Mouse (Mus musculus) embryonic facial prominence, embryonic 15.5 days (tissue): ENCODE data around the gene Nkx2-5. TPM values are rescaled to one million over a fixed set of nuclear protein-coding genes. Genes with fewer than 3 reads are reported as not detected.

Experiments
- ATAC-seq: fragments of 200-750 bp; cut with Nextera tagmentation; 2 replicates; pipeline ENCODE4 v1.8.0; 2017; ENCODE audit warnings: low read depth, moderate TSS enrichment; ENCODE audit not compliant: insufficient number of reproducible peaks, low FRiP score, low TSS enrichment
- H3K27ac ChIP-seq: fragments of 300-500 bp; sonication (generic); replicated peaks from 2 replicates; pipeline ENCODE4 v1.5.1; 2015; ENCODE audit warnings: mild to moderate bottlenecking, inconsistent platforms
- H3K27me3 ChIP-seq: fragments of 300-500 bp; sonication (generic); 2 replicates; pipeline ENCODE4 v1.6.1; 2015; ENCODE audit warnings: inconsistent platforms
- H3K36me3 ChIP-seq: fragments of 300-500 bp; sonication (generic); 2 replicates; pipeline ENCODE4 v1.6.1; 2015; ENCODE audit warnings: mild to moderate bottlenecking, inconsistent platforms
- H3K4me1 ChIP-seq: fragments of 300-500 bp; sonication (generic); 2 replicates; pipeline ENCODE4 v1.6.1; 2015; ENCODE audit warnings: inconsistent platforms
- H3K4me2 ChIP-seq: fragments of 300-500 bp; sonication (generic); replicated peaks from 2 replicates; pipeline ENCODE4 v1.6.1; 2015; ENCODE audit warnings: mild to moderate bottlenecking, inconsistent platforms
- H3K4me3 ChIP-seq: fragments of 300-500 bp; sonication (generic); replicated peaks from 2 replicates; pipeline ENCODE4 v1.5.1; 2015; ENCODE audit warnings: mild to moderate bottlenecking, inconsistent platforms
- H3K9ac ChIP-seq: fragments of 300-500 bp; sonication (generic); 2 replicates; pipeline ENCODE4 v1.6.1; 2015; ENCODE audit warnings: inconsistent platforms
- H3K9me3 ChIP-seq: fragments of 300-500 bp; sonication (generic); replicated peaks from 2 replicates; pipeline ENCODE4 v1.6.1; 2016; ENCODE audit warnings: inconsistent platforms
- WGBS: fragments of 180-500 bp; shearing (Covaris S2); methylation state at CpG from one replicate; pipeline ENCODE4 v1.1.7; 2015; 5-methylcytosine and 5-hydroxymethylcytosine counted together
- polyA plus RNA-seq: library from polyadenylated mRNA; unstranded; fragments of >200 nt; fragmentation: Nextera tagmentation; extraction: Ambion mirVana; gene quantifications from 2 replicates; pipeline ENCODE4 v1.2.1, GENCODE M21; 2015

Gene Nkx2-5
- polyA plus RNA-seq, 1 experiment from 2014 or later: 8.8 TPM

- H3K4me3 ChIP-seq: no peak overlapping the region
- 14% methylated on average over 9 of the region's 9 CpGs for WGBS
- no peaks in the 10 kb centered on the region for H3K36me3 ChIP-seq
- peaks cover 94% of the 10 kb centered on the region for H3K27me3 ChIP-seq
- no peaks in the 10 kb centered on the region for H3K9me3 ChIP-seq
- H3K27ac ChIP-seq: no peak overlapping the region
- ATAC-seq: no peak
- peaks cover 29% of the 10 kb centered on the region for H3K4me1 ChIP-seq
- H3K9ac ChIP-seq: no peak overlapping the region
- H3K4me2 ChIP-seq: no peak overlapping the region
These were observed 2.2 kb downstream of the Nkx2-5 start for GRCm38 (mm10) chr17:26842431-26843228.

- peaks cover 29% of the 10 kb centered on the region for H3K4me1 ChIP-seq
- H3K9ac ChIP-seq: no peak overlapping the region
- no peak overlapping the region for H3K4me2 ChIP-seq
- WGBS: 5% methylated on average over 5 of the region's 5 CpGs
- H3K36me3 ChIP-seq: no peaks in the 10 kb centered on the region
- H3K27me3 ChIP-seq: peaks cover 95% of the 10 kb centered on the region
- no peaks in the 10 kb centered on the region for H3K9me3 ChIP-seq
- no peak for ATAC-seq
- no peak overlapping the region for H3K4me3 ChIP-seq
- no peak overlapping the region for H3K27ac ChIP-seq
These were observed 2.8 kb downstream of the Nkx2-5 start for GRCm38 (mm10) chr17:26841981-26842380.

- H3K4me2 ChIP-seq: 0 out of 2 replicates have a peak overlapping the region, but pooled peaks have one; percentile 21
- 2% methylated on average over 48 of the region's 48 CpGs for WGBS
- no peaks in the 10 kb centered on the region for H3K9me3 ChIP-seq
- peak overlapping the region; percentile 31 for H3K4me3 ChIP-seq
- H3K27me3 ChIP-seq: peaks cover 99% of the 10 kb centered on the region
- no peak overlapping the region for H3K9ac ChIP-seq
- no peak overlapping the region for H3K27ac ChIP-seq
- ATAC-seq: peak; percentile 69; the same call in 1 of the 2 replicates
- peaks cover 29% of the 10 kb centered on the region for H3K4me1 ChIP-seq
- H3K36me3 ChIP-seq: no peaks in the 10 kb centered on the region
These were observed 3.7 kb downstream of the Nkx2-5 start for GRCm38 (mm10) chr17:26840922-26841731.

- Histone ChIP-seq H3K9ac (no peak overlapping the region), H3K4me3 (peak overlapping the region; percentile 31), H3K4me1 (peaks cover 29% of the 10 kb centered on the region), H3K4me2 (no peak overlapping the region), H3K36me3 (no peaks in the 10 kb centered on the region), H3K9me3 (no peaks in the 10 kb centered on the region), H3K27ac (no peak overlapping the region), H3K27me3 (peaks cover 100% of the 10 kb centered on the region)
- ATAC-seq: no peak
- 13% methylated on average over 9 of the region's 9 CpGs for WGBS
These were observed 4.4 kb downstream of the Nkx2-5 start for GRCm38 (mm10) chr17:26840439-26840780.

- H3K27ac ChIP-seq: no peak overlapping the region
- H3K9me3 ChIP-seq: no peaks in the 10 kb centered on the region
- no peak for ATAC-seq
- peak overlapping the region; percentile 31 for H3K4me3 ChIP-seq
- peak overlapping the region; percentile 40 for H3K4me2 ChIP-seq
- no peaks in the 10 kb centered on the region for H3K36me3 ChIP-seq
- H3K4me1 ChIP-seq: peaks cover 29% of the 10 kb centered on the region
- H3K9ac ChIP-seq: no peak overlapping the region
- 5% methylated on average over 26 of the region's 26 CpGs for WGBS
- peaks cover 100% of the 10 kb centered on the region for H3K27me3 ChIP-seq
These were observed 4.9 kb downstream of the Nkx2-5 start for GRCm38 (mm10) chr17:26839718-26840438.

- H3K4me3 ChIP-seq: peak overlapping the region; percentile 31
- H3K4me2 ChIP-seq: peak overlapping the region; percentile 40
- WGBS: 2% methylated on average over 87 of the region's 87 CpGs
- H3K4me1 ChIP-seq: peaks cover 23% of the 10 kb centered on the region
- H3K27me3 ChIP-seq: peaks cover 100% of the 10 kb centered on the region
- no peaks in the 10 kb centered on the region for H3K36me3 ChIP-seq
- no peaks in the 10 kb centered on the region for H3K9me3 ChIP-seq
- no peak overlapping the region for H3K9ac ChIP-seq
- no peak for ATAC-seq
- H3K27ac ChIP-seq: no peak overlapping the region
These were observed 5.7 kb downstream of the Nkx2-5 start for GRCm38 (mm10) chr17:26838911-26839717.

GRCm38 (mm10) chr17:26838191-26838910 lies 6.5 kb downstream of the Nkx2-5 start:
- Histone ChIP-seq H3K36me3 (no peaks in the 10 kb centered on the region), H3K27ac (no peak overlapping the region), H3K4me2 (no peak overlapping the region), H3K9ac (no peak overlapping the region), H3K4me3 (peak overlapping the region; percentile 31), H3K9me3 (no peaks in the 10 kb centered on the region), H3K27me3 (peaks cover 100% of the 10 kb centered on the region), H3K4me1 (peaks cover 23% of the 10 kb centered on the region)
- WGBS: 6% methylated on average over 36 of the region's 37 CpGs
- ATAC-seq: no peak

- ATAC-seq: no peak
- no peaks in the 10 kb centered on the region for H3K36me3 ChIP-seq
- H3K4me3 ChIP-seq: no peak overlapping the region
- H3K9ac ChIP-seq: no peak overlapping the region
- H3K4me1 ChIP-seq: peaks cover 23% of the 10 kb centered on the region
- H3K9me3 ChIP-seq: no peaks in the 10 kb centered on the region
- 9% methylated on average over 7 of the region's 7 CpGs for WGBS
- no peak overlapping the region for H3K4me2 ChIP-seq
- no peak overlapping the region for H3K27ac ChIP-seq
- peaks cover 98% of the 10 kb centered on the region for H3K27me3 ChIP-seq
These were observed 7.2 kb downstream of the Nkx2-5 start for GRCm38 (mm10) chr17:26837546-26837985.

GRCm38 (mm10) chr17:26836786-26837545 lies 7.8 kb downstream of the Nkx2-5 start:
- H3K4me2 ChIP-seq: no peak overlapping the region
- peaks cover 96% of the 10 kb centered on the region for H3K27me3 ChIP-seq
- H3K9ac ChIP-seq: no peak overlapping the region
- no peaks in the 10 kb centered on the region for H3K9me3 ChIP-seq
- H3K27ac ChIP-seq: no peak overlapping the region
- no peaks in the 10 kb centered on the region for H3K36me3 ChIP-seq
- ATAC-seq: no peak
- no peak overlapping the region for H3K4me3 ChIP-seq
- WGBS: 5% methylated on average over 19 of the region's 19 CpGs
- peaks cover 23% of the 10 kb centered on the region for H3K4me1 ChIP-seq
